Mouse (Mus musculus): ENCODE measurements at regions not wholly inside any gene's neighbourhood (a gene's known extent, or its start where the extent isn't known, plus 50 kb on each side); places are given as distances from the start of the nearest gene placed in this dataset.

DNA sequence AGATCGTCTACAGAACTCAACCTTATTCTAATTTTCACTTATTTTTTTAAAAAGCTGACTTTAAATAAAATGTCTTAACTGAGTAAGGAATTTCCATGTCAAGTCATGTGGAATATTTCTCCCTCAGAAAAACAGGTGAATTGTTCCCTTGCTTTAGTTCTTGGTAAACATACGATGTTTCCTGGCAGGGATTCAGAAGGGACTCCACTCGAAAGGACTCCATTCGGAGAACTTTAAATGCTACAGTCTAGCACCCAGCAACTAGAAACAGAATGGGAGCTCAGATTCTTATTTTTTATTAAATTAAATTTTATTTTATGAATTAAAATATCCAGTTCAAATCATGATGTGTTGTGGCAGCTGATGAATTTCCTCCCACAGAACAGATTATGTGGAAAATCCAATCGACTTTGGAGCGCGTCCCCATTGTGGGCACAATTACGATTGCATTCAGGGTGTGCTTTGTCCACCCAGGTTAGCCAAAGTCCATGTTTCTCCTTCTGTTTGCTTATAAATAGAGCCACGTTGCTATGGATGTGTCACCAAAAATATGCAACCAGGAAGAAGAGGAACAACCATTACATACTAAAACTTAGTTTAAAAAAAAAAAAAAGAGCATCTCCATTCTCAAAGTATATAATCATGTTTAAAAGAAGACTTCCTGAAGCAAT, 230.5 kb upstream of the Fat1 start:
- Histone ChIP-seq H3K4me1 (0 out of 2 replicates have a peak, but pooled peaks cover 3% of the 10 kb centered on the region), H3K27ac (no peak overlapping the region), H3K9ac (no peak overlapping the region), H3K36me3 (no peaks in the 10 kb centered on the region), H3K4me2 (no peak overlapping the region), H3K4me3 (no peak overlapping the region), H3K9me3 (no peaks in the 10 kb centered on the region), H3K27me3 (no peaks in the 10 kb centered on the region)
- no peak for ATAC-seq (ENCODE audit: insufficient number of reproducible peaks, low FRiP score, low TSS enrichment, low read depth)
- WGBS: 75% methylated on average over 9 of the region's 9 CpGs

DNA sequence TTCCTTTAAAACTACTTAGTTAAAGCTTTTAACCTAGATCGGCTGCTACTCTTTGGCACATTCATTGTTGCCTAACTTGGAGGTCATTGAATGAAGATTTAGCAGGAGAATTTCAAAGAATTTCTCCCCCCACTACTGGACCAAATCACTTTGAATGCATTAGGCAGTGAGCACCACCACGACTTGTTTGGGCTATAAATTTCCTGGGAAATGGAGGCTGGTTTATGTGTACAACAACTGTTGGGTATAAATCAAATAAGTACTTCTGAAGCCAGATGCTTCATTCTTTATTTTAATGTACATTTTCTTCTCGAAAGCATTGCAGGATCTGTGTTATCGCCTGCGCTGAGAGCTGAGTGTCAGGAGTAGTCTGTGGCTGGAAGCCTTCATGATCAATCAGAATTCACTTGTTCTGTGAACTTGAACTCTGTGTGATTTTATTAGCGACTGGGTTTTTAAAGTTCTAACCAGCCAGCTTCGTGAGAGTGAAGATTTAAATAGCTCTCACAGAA, 226.5 kb upstream of the Fat1 start:
- Histone ChIP-seq H3K27me3 (no peaks in the 10 kb centered on the region), H3K4me3 (no peak overlapping the region), H3K27ac (no peak overlapping the region), H3K9me3 (no peaks in the 10 kb centered on the region), H3K4me2 (no peak overlapping the region), H3K4me1 (0 out of 2 replicates have a peak, but pooled peaks cover 3% of the 10 kb centered on the region), H3K36me3 (no peaks in the 10 kb centered on the region), H3K9ac (no peak overlapping the region)
- 0 out of 2 replicates have a peak, but pooled peaks have one; percentile 44 for ATAC-seq (ENCODE audit: insufficient number of reproducible peaks, low FRiP score, low TSS enrichment, low read depth)
- WGBS: 17% methylated on average over 7 of the region's 7 CpGs

DNA sequence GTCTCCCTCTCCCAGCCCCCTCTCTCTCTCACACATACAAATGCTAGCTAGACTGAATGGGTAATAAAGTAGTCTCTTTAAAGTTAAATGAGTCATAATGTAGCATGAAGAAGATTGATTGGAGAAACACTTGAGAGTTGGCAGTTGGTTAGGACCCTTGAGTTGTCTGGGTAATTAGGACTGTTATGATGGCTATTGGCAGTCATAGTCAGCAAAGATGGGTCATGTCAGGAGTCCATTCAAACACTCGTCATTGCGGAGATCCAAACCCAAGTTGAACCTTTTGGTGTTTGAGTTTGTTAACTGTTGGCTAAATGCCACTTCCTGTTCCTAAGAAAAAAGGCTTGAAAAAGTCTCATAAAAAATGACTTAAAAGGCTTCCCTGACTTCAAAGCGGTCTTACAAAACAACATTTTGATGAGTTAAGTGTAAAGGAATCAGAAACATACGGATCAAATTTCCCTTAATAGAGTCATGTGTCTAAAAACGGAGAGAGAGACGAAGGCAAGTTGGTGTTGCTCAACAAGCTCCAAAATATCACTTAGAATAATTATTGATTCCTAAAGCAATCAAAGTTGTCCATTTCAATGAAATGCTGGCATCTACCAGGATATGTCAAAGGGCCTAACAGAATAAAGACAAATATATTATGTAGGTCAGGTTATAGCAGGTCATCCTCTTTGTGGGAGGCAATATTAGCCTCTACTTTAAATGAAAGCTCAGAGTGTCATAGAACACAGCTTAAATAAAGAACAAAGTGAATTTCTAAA, 225.9 kb upstream of the Fat1 start:
- H3K9ac ChIP-seq: no peak overlapping the region
- H3K9me3 ChIP-seq: no peaks in the 10 kb centered on the region
- no peak overlapping the region for H3K4me3 ChIP-seq
- no peaks in the 10 kb centered on the region for H3K27me3 ChIP-seq
- H3K27ac ChIP-seq: no peak overlapping the region
- WGBS: 14% methylated on average over 6 of the region's 6 CpGs
- no peak overlapping the region for H3K4me2 ChIP-seq
- H3K36me3 ChIP-seq: no peaks in the 10 kb centered on the region
- ATAC-seq (ENCODE audit: insufficient number of reproducible peaks, low FRiP score, low TSS enrichment, low read depth): no peak
- H3K4me1 ChIP-seq: 0 out of 2 replicates have a peak, but pooled peaks cover 3% of the 10 kb centered on the region

DNA sequence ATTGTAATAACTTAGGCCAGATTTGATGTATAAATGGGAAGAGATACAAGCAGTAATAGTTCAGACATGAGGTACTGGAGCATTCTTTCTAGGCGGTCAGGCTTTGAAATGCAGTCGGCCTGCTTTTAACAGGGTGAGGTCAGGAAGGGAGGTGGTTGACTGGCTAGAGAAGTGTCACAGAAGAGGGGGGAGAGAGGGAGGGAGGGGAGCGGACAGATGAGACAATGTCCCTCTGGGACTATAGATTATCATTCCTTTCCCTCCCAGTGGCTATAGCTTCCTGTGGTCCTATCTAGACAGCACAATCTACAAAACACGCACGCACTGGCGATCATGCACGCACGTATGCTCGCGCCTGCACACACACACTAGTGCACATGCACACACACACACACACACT, 200.7 kb upstream of the Fat1 start:
- Histone ChIP-seq H3K9ac (no peak overlapping the region), H3K4me1 (no peaks in the 10 kb centered on the region), H3K9me3 (no peaks in the 10 kb centered on the region), H3K27ac (no peak overlapping the region), H3K4me2 (no peak overlapping the region), H3K27me3 (no peaks in the 10 kb centered on the region), H3K36me3 (no peaks in the 10 kb centered on the region), H3K4me3 (no peak overlapping the region)
- WGBS: 86% methylated on average over 10 of the region's 10 CpGs
- no peak for ATAC-seq (ENCODE audit: insufficient number of reproducible peaks, low FRiP score, low TSS enrichment, low read depth)

- 58% methylated on average over 5 of the region's 5 CpGs for WGBS
- H3K9ac ChIP-seq: no peak overlapping the region
- H3K27me3 ChIP-seq: no peaks in the 10 kb centered on the region
- no peaks in the 10 kb centered on the region for H3K4me1 ChIP-seq
- no peak overlapping the region for H3K4me2 ChIP-seq
- no peak for ATAC-seq (ENCODE audit: insufficient number of reproducible peaks, low FRiP score, low TSS enrichment, low read depth)
- no peak overlapping the region for H3K27ac ChIP-seq
- no peaks in the 10 kb centered on the region for H3K9me3 ChIP-seq
- no peak overlapping the region for H3K4me3 ChIP-seq
- no peaks in the 10 kb centered on the region for H3K36me3 ChIP-seq
Measured at GRCm38 (mm10) chr8:44735801-44736200, 199.4 kb upstream of the Fat1 start.

DNA sequence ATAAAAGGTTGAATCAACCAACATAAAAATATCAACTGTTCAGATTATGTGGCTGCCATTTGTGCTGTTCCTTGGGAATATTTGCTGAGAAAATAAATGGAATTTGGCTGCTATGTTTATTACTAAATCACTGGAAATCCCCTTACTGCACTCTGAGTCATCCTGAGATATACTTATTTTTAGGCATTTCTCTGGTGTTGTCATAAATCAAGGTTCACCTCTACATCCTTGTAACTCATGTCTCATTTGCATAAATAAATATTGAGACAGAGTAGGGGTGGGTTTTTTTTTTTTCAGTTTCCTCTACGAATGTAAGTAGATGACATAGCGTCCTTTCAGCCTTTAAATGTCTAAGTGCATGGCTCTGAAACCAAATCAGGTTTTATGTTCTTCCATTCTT, 191.9 kb upstream of the Fat1 start:
- ATAC-seq (ENCODE audit: insufficient number of reproducible peaks, low FRiP score, low TSS enrichment, low read depth): no peak
- H3K27ac ChIP-seq: no peak overlapping the region
- WGBS: 70% methylated on average over 2 of the region's 2 CpGs
- no peaks in the 10 kb centered on the region for H3K4me1 ChIP-seq
- no peak overlapping the region for H3K4me3 ChIP-seq
- H3K9me3 ChIP-seq: no peaks in the 10 kb centered on the region
- no peak overlapping the region for H3K9ac ChIP-seq
- H3K36me3 ChIP-seq: no peaks in the 10 kb centered on the region
- no peaks in the 10 kb centered on the region for H3K27me3 ChIP-seq
- H3K4me2 ChIP-seq: no peak overlapping the region

DNA sequence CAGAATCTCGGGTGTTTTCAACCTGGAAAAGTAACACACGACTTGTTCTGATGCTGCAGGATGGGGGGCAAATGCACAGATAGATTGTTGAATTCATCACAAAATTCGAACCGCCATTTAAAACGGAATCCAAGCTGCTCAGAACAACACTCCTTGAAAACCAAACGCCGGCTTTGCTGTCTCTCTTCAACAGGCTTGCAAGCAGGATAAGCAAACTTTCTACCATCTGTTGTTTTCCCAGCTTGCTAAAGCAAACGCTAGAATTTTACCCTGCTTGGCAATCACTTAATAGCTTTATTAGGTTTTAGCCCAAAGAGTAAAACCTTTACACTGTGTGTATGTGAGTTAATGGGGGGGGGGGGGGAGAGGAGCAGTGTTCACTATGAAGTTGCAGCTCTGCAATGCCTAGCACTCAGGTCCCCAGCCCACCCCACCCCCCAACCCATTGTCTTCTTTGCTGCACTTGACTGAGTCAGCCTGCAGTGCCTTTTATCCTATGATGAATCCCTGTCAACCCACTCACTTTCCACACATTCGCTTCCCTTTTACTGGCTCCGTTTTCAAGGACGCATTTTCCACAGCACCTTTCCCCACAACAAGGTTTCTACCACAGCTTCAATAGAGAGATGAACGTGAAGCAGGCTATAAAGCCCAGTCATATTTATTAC, 190.1 kb upstream of the Fat1 start:
- no peak for ATAC-seq (ENCODE audit: insufficient number of reproducible peaks, low FRiP score, low TSS enrichment, low read depth)

DNA sequence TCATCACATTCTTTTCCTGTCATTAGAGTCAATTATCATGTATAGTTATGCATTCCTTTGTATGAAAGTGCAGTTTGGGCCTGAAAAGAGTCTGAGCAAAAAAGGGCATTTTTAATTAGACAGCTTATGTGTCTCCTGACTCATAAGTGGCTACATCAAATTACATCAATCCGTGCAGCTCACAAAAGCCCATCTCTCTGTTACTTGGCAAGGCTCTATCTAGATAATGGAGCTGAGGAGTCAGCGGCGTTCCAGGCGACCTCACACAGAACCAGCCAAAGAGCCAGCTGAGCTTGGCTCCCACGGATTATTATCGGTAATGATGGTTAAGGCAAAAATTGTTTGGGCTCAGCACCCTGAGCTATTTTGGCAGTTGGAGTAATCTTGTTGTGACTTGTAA, 176.5 kb upstream of the Fat1 start:
- H3K4me3 ChIP-seq: no peak overlapping the region
- 58% methylated on average over 6 of the region's 6 CpGs for WGBS
- H3K27ac ChIP-seq: no peak overlapping the region
- ATAC-seq (ENCODE audit: insufficient number of reproducible peaks, low FRiP score, low TSS enrichment, low read depth): no peak
- no peaks in the 10 kb centered on the region for H3K4me1 ChIP-seq
- H3K4me2 ChIP-seq: no peak overlapping the region
- no peaks in the 10 kb centered on the region for H3K27me3 ChIP-seq
- no peaks in the 10 kb centered on the region for H3K36me3 ChIP-seq
- no peaks in the 10 kb centered on the region for H3K9me3 ChIP-seq
- H3K9ac ChIP-seq: no peak overlapping the region

More for the DNA sequence above, 190.1 kb upstream of the Fat1 start:
- 75% methylated on average over 12 of the region's 12 CpGs for WGBS
- Histone ChIP-seq H3K4me2 (no peak overlapping the region), H3K9ac (no peak overlapping the region), H3K27ac (no peak overlapping the region), H3K4me3 (no peak overlapping the region), H3K9me3 (no peaks in the 10 kb centered on the region), H3K36me3 (no peaks in the 10 kb centered on the region), H3K27me3 (no peaks in the 10 kb centered on the region), H3K4me1 (no peaks in the 10 kb centered on the region)

DNA sequence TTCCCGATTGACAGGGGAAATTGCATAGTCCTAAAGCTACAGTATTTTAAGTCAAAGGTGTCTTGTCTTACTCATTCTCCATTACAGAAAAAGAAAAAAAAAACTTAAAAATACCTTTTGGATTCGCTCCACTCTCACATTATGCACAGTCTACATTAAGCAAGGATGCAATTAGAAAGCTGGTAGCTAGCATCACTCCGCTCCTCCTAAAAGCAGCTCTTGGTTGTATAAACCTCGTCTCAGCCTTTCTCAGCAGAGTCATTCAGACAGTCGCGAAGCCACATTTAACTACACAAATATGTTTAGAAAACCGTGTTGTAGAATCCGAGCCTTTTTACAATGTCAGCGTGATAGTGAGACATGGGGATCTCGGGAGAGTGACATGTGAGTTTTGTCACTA, 172.5 kb upstream of the Fat1 start:
- H3K9ac ChIP-seq: no peak overlapping the region
- no peaks in the 10 kb centered on the region for H3K9me3 ChIP-seq
- no peak overlapping the region for H3K4me3 ChIP-seq
- no peak for ATAC-seq (ENCODE audit: insufficient number of reproducible peaks, low FRiP score, low TSS enrichment, low read depth)
- no peaks in the 10 kb centered on the region for H3K36me3 ChIP-seq
- no peak overlapping the region for H3K27ac ChIP-seq
- 88% methylated on average over 10 of the region's 10 CpGs for WGBS
- H3K27me3 ChIP-seq: no peaks in the 10 kb centered on the region
- H3K4me2 ChIP-seq: no peak overlapping the region
- H3K4me1 ChIP-seq: 0 out of 2 replicates have a peak, but pooled peaks cover 4% of the 10 kb centered on the region

DNA sequence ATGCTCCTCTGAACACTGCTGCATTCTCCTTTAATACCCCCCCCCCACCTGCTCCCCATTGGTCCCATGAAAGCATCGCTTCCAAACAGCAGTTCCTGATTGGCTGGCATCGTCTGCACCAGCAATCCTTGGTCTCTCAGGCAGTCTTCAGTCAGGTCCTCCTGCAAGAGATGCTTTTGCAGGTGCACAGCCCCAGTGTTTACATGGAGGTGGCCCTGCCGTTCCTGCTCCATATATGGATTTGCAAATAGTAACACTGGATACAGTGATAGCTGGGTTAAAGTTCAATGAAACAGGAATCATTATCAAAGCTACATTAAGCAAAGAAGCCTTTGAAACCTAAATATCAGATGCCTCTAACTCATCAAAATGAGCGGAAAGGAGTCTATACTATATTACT, 170.1 kb upstream of the Fat1 start:
- no peak overlapping the region for H3K4me2 ChIP-seq
- H3K9ac ChIP-seq: no peak overlapping the region
- no peaks in the 10 kb centered on the region for H3K36me3 ChIP-seq
- no peak for ATAC-seq (ENCODE audit: insufficient number of reproducible peaks, low FRiP score, low TSS enrichment, low read depth)
- 79% methylated on average over 4 of the region's 4 CpGs for WGBS
- no peak overlapping the region for H3K4me3 ChIP-seq
- H3K4me1 ChIP-seq: 0 out of 2 replicates have a peak, but pooled peaks cover 4% of the 10 kb centered on the region
- H3K27me3 ChIP-seq: no peaks in the 10 kb centered on the region
- H3K27ac ChIP-seq: no peak overlapping the region
- no peaks in the 10 kb centered on the region for H3K9me3 ChIP-seq

DNA sequence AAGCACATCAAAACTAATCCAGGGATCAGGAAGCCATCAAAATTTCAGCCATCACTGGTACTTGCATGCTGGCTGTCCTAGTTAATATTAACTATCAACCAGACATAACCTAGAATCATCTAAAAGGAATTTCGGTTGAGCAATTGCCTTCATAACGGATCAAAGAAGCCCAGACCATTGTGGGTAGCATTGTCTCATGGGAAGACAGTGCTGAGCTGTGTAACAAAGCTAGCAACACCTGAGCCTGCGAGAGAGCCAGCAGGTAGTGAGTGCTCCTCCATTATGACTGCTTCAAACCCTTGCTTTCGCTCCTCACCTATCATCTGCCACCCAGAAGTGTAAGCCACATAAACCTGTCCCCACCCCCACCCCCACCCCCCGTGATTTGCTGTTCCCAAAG, 169.6 kb upstream of the Fat1 start:
- H3K27ac ChIP-seq: no peak overlapping the region
- ATAC-seq (ENCODE audit: insufficient number of reproducible peaks, low FRiP score, low TSS enrichment, low read depth): no peak
- H3K9me3 ChIP-seq: no peaks in the 10 kb centered on the region
- H3K27me3 ChIP-seq: no peaks in the 10 kb centered on the region
- H3K4me1 ChIP-seq: 0 out of 2 replicates have a peak, but pooled peaks cover 4% of the 10 kb centered on the region
- no peak overlapping the region for H3K4me3 ChIP-seq
- H3K9ac ChIP-seq: no peak overlapping the region
- no peak overlapping the region for H3K4me2 ChIP-seq
- 71% methylated on average over 5 of the region's 5 CpGs for WGBS
- no peaks in the 10 kb centered on the region for H3K36me3 ChIP-seq
